In the genomic region with DNA sequence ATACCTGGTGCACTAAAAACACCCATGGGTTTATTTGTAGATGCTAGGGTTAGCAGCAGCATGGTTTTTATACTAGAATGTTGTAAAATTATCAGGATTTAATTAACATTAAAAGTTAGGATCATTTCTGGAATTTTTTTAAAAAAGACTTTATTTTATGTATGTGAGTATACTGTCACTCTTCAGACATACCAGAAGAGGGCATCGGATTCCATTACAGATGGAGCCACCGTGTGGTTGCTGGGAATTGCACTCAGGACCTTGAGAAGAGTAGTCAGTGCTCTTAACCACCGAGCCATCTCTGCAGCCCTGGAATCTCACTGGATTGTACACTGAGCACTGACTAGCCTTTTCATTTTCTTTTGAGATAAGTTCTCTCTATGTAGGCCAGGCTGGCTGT, we compare ENCODE assay signal across 15 mouse cellular contexts.
"Had no signal": no experiment of that assay in that cellular context is flagged by ENCODE, and none has a peak within 500 bp of the region (broad histone marks: within the 10 kb centered on the region; RNA-seq: fewer than 3 reads in every experiment).

No protein-coding gene starts in this region.

- H3K4me2 ChIP-seq: limb, embryonic 13.5 days; liver, embryonic 13.5 days; midbrain, embryonic 11.5 days had no signal

- H3K27me3 ChIP-seq: limb, embryonic 13.5 days; liver, embryonic 13.5 days; megakaryocyte, embryonic 14.5 days had no signal

- H3K27ac ChIP-seq: limb, embryonic 13.5 days had no signal

- ATAC-seq: midbrain, embryonic 16.5 days had no signal

- DNase-seq: kidney, adult 11 months; kidney, adult 9 months; kidney, postnatal 10 days; layer of hippocampus, adult 9-11 months; layer of hippocampus, postnatal 36 days; left cerebral cortex, postnatal 4 days; liver, embryonic 13.5 days; lung, adult 18-20 months; lung, postnatal 4 days; right cerebral cortex, postnatal 14 days; thymus, postnatal 4 days had no signal

- H3K9me3 ChIP-seq: limb, embryonic 13.5 days; liver, embryonic 13.5 days; megakaryocyte, embryonic 14.5 days had no signal

- H3K4me3 ChIP-seq: limb, embryonic 13.5 days; liver, embryonic 13.5 days; megakaryocyte, embryonic 14.5 days had no signal

- H3K9ac ChIP-seq: limb, embryonic 13.5 days; liver, embryonic 13.5 days had no signal
